Comparison of ENCODE assay signal across 35 mouse cellular contexts in genomic region chr16:23997912-23998311, GRCm38 (mm10). TPM values are rescaled to one million over a fixed set of nuclear protein-coding genes. Genes with fewer than 3 reads are reported as not detected.
DNase-seq lines count a peak whose midpoint lies in the region.
"Had no signal": no experiment of that assay in that cellular context is flagged by ENCODE, and none has a peak within 500 bp of the region (broad histone marks: within the 10 kb centered on the region; RNA-seq: fewer than 3 reads in every experiment).

No protein-coding gene starts in this region.

- no peak overlapping the region for H3K27ac ChIP-seq in heart, embryonic 10.5 days
- H3K27ac ChIP-seq: embryonic facial prominence, embryonic 10.5 days; embryonic facial prominence, embryonic 13.5 days; forebrain, embryonic 12.5 days; forebrain, embryonic 15.5 days; heart, adult 2 months; heart, embryonic 15.5 days; hindbrain, embryonic 14.5 days; hindbrain, postnatal 0 days had no signal

- DNase-seq in heart, embryonic 10.5 days (ENCODE audit: low spot score), result peak; percentile 30
- DNase-seq in heart, adult 8-10 months (ENCODE audit: low spot score), result no peak
- peak; percentile 54 for DNase-seq in CD4-positive, CD25-positive, alpha-beta regulatory T cell, adult 2 months (ENCODE audit: low read depth, low spot score)
- peak; percentile 55 for DNase-seq in induced T-regulatory cell, adult 2 months (ENCODE audit: low read depth)
- DNase-seq in right cerebral cortex, postnatal 25 days, result no peak
- no peak for DNase-seq in kidney, adult 18-20 months
- DNase-seq: adrenal gland, adult 8-10 months; adrenal gland, postnatal 25 days; B cell, adult 2 months; cerebellum, adult 11-12 months; cerebellum, adult 8-10 months; cerebellum, postnatal 10 days; cerebellum, postnatal 36 days; embryo, embryonic 11 days; gastrocnemius, postnatal 25 days; heart, adult 2 months; heart, postnatal 10 days; heart, postnatal 4 days had no signal

- H3K27me3 ChIP-seq in heart, embryonic 10.5 days (ENCODE audit: insufficient read depth, poor library complexity, severe bottlenecking), result no peaks in the 10 kb centered on the region
- H3K27me3 ChIP-seq: embryonic facial prominence, embryonic 13.5 days; forebrain, embryonic 12.5 days; forebrain, embryonic 15.5 days; heart, embryonic 12.5 days; heart, embryonic 15.5 days had no signal

- no peak overlapping the region for H3K4me3 ChIP-seq in heart, embryonic 10.5 days
- H3K4me3 ChIP-seq: embryonic facial prominence, embryonic 10.5 days; embryonic facial prominence, embryonic 13.5 days; erythroblast, embryonic 14.5 days; forebrain, embryonic 12.5 days; forebrain, embryonic 15.5 days; heart, adult 2 months; heart, embryonic 12.5 days; heart, embryonic 15.5 days had no signal

- 84% methylated on average over 6 of the region's 6 CpGs for WGBS in heart, embryonic 10.5 days

- H3K4me1 ChIP-seq in heart, embryonic 10.5 days, result peaks cover 10% of the 10 kb centered on the region; the same call in 1 of the 2 replicates
- H3K4me1 ChIP-seq: forebrain, embryonic 12.5 days; forebrain, embryonic 15.5 days had no signal

- H3K9me3 ChIP-seq in heart, embryonic 10.5 days, result no peaks in the 10 kb centered on the region
- H3K9me3 ChIP-seq: embryonic facial prominence, embryonic 10.5 days; embryonic facial prominence, embryonic 13.5 days; forebrain, embryonic 12.5 days; forebrain, embryonic 15.5 days; heart, embryonic 12.5 days; heart, embryonic 15.5 days had no signal

- H3K36me3 ChIP-seq in heart, embryonic 10.5 days, result no peaks in the 10 kb centered on the region
- H3K36me3 ChIP-seq: embryonic facial prominence, embryonic 10.5 days; embryonic facial prominence, embryonic 13.5 days; forebrain, embryonic 12.5 days; forebrain, embryonic 15.5 days; heart, embryonic 12.5 days; heart, embryonic 15.5 days had no signal

RNA-seq across cellular contexts. Expression of gene Bcl6, which starts 9.3 kb away (rescaled TPM):
- 0.05 and 0.11 TPM in 2 replicates for polyA plus RNA-seq in heart, embryonic 10.5 days (2016; fragmentation: Nextera tagmentation; extraction: Ambion mirVana)
- total RNA-seq in heart, adult 8-10 months (2022), result 10 to 100 TPM; 11.6 to 17.5 (median 14.8) TPM

RNA-seq across cellular contexts. Expression of gene Gm37419, which starts 9.6 kb away (rescaled TPM):
- not detected in 2 replicates for polyA plus RNA-seq in heart, embryonic 10.5 days (2016; fragmentation: Nextera tagmentation; extraction: Ambion mirVana)
- total RNA-seq in heart, adult 8-10 months (2022), result not detected
- total RNA-seq: adrenal gland, adult 8-10 months; adrenal gland, postnatal 25 days; ES-E14; gastrocnemius, adult 8-10 months; gastrocnemius, postnatal 25 days; heart, adult 2 months; heart, postnatal 10 days; heart, postnatal 4 days; hindbrain, postnatal 0 days had no signal
- polyA plus RNA-seq: activated CD4-positive, CD25-positive, alpha-beta regulatory T cell, adult 4 months; brain, embryonic 14.5 days; cortical plate, adult 2 months; embryonic facial prominence, embryonic 10.5 days; embryonic facial prominence, embryonic 13.5 days; erythroblast, embryonic 14.5 days; forebrain, embryonic 12.5 days; gonadal fat pad, adult 2 months; heart, adult 2 months; heart, embryonic 12.5 days; heart, embryonic 15.5 days; hindbrain, embryonic 11.5 days; hindbrain, embryonic 14.5 days; hindbrain, postnatal 0 days; intestine, embryonic 14.5 days had no signal

Comparison
In these comparisons a context has a peak if more than half of its experiments do, and no peak if none do; other contexts are left out.
1. DNase-seq: peak in heart, embryonic 10.5 days (single experiment), CD4-positive, CD25-positive, alpha-beta regulatory T cell, adult 2 months (single experiment) and induced T-regulatory cell, adult 2 months (single experiment); none in heart, adult 8-10 months (single experiment), right cerebral cortex, postnatal 25 days (single experiment) and kidney, adult 18-20 months (single experiment).